Mouse (Mus musculus) left cerebral cortex, adult 8-10 months (tissue): ENCODE data around the gene Zfp358. TPM values are rescaled to one million over a fixed set of nuclear protein-coding genes. Genes with fewer than 3 reads are reported as not detected.

Experiments used
- total RNA-seq, 4 experiments: library from RNA; stranded (reverse); gene quantifications; 2 replicates each; pipeline ENCODE4 v1.2.4; 2022

Gene Zfp358
- total RNA-seq, 4 experiments from 2014 or later = 30.8 to 36.0 (median 31.9) TPM

Other genes with a start within 250 kb of the Zfp358 start
- gene Insr, start 213.5 kb upstream of the Zfp358 start, total RNA-seq = 10 to 100 TPM; 45.9 to 54.0 (median 51.3) TPM
- gene A430078G23Rik, start 139.7 kb upstream of the Zfp358 start, total RNA-seq = not detected
- gene Arhgef18, start 100.1 kb upstream of the Zfp358 start, total RNA-seq = 10 to 100 TPM; 38.6 to 45.6 (median 41.8) TPM
- 1 to 10 TPM in 1 of 4 experiments, under 1 TPM in 3; 0.41 to 1.0 (median 0.90) TPM for gene Pex11g, start 25.5 kb upstream of the Zfp358 start, total RNA-seq
- gene Tex45, start 22.3 kb upstream of the Zfp358 start, total RNA-seq = under 1 TPM in 1 of 4 experiments, not detected in 3; 0.30 TPM
- gene Mcoln1, start 7.3 kb downstream of the Zfp358 start, total RNA-seq = 100 to 1,000 TPM in 1 of 4 experiments, 10 to 100 TPM in 3; 85.3 to 100 (median 94.8) TPM
- 10 to 100 TPM; 62.6 to 70.7 (median 67.0) TPM for gene Pnpla6, start 22.2 kb downstream of the Zfp358 start, total RNA-seq
- not detected for gene C330021F23Rik, start 74.9 kb downstream of the Zfp358 start, total RNA-seq
- 10 to 100 TPM; 29.0 to 34.2 (median 32.6) TPM for gene Camsap3, start 94.2 kb downstream of the Zfp358 start, total RNA-seq
- gene Xab2, start 128.2 kb downstream of the Zfp358 start, total RNA-seq = 10 to 100 TPM; 38.1 to 41.5 (median 40.5) TPM
- gene Pet100, start 128.4 kb downstream of the Zfp358 start, total RNA-seq = 10 to 100 TPM; 55.9 to 90.3 (median 75.7) TPM
- gene Pcp2, start 132.4 kb downstream of the Zfp358 start, total RNA-seq = not detected
- gene Stxbp2, start 137.8 kb downstream of the Zfp358 start, total RNA-seq = 10 to 100 TPM; 55.4 to 80.3 (median 63.3) TPM
- 1 to 10 TPM in 3 of 4 experiments, under 1 TPM in 1; 0.96 to 1.5 (median 1.1) TPM for gene Retn, start 162.6 kb downstream of the Zfp358 start, total RNA-seq
- under 1 TPM in 2 of 4 experiments, not detected in 2; 0.42 to 0.59 TPM for gene Mcemp1, start 172.6 kb downstream of the Zfp358 start, total RNA-seq
- gene Fcor, start 179.2 kb downstream of the Zfp358 start, total RNA-seq = 10 to 100 TPM; 11.6 to 18.0 (median 13.9) TPM
- gene Trappc5, start 183.2 kb downstream of the Zfp358 start, total RNA-seq = 10 to 100 TPM; 27.3 to 29.4 (median 28.7) TPM
- not detected for gene Fcer2a, start 201.0 kb downstream of the Zfp358 start, total RNA-seq
- gene Clec4g, start 227.5 kb downstream of the Zfp358 start, total RNA-seq = under 1 TPM in 2 of 4 experiments, not detected in 2; 0.27 to 0.40 TPM